Mouse (Mus musculus): ENCODE results near the gene Sfxn2. TPM values are rescaled to one million over a fixed set of nuclear protein-coding genes. Genes with fewer than 3 reads are reported as not detected.

Sfxn2 gene
- polyA plus RNA-seq, 1 experiment from 2014 or later: 24.9 TPM

Other genes starting within 250 kb of the Sfxn2 start
- 5.0 and 6.0 TPM in 2 replicates for gene Psd, start 246.2 kb upstream of the Sfxn2 start, polyA plus RNA-seq (2015; fragmentation: Nextera tagmentation; extraction: Ambion mirVana)
- gene Fbxl15, start 245.2 kb upstream of the Sfxn2 start, polyA plus RNA-seq (2015; fragmentation: Nextera tagmentation; extraction: Ambion mirVana): 15.1 and 16.5 TPM in 2 replicates
- 177 and 188 TPM in 2 replicates for gene Cuedc2, start 234.7 kb upstream of the Sfxn2 start, polyA plus RNA-seq (2015; fragmentation: Nextera tagmentation; extraction: Ambion mirVana)
- gene Mfsd13a, start 232.2 kb upstream of the Sfxn2 start, polyA plus RNA-seq (2015; fragmentation: Nextera tagmentation; extraction: Ambion mirVana): 3.3 and 4.3 TPM in 2 replicates
- gene 2310034G01Rik, start 223.1 kb upstream of the Sfxn2 start, polyA plus RNA-seq (2015; fragmentation: Nextera tagmentation; extraction: Ambion mirVana): 1.5 and 2.3 TPM in 2 replicates
- gene Actr1a, start 177.6 kb upstream of the Sfxn2 start, polyA plus RNA-seq (2015; fragmentation: Nextera tagmentation; extraction: Ambion mirVana): 139 and 160 TPM in 2 replicates
- 38.5 and 39.3 TPM in 2 replicates for gene Sufu, start 176.5 kb upstream of the Sfxn2 start, polyA plus RNA-seq (2015; fragmentation: Nextera tagmentation; extraction: Ambion mirVana)
- 16.7 and 17.6 TPM in 2 replicates for gene Trim8, start 71.7 kb upstream of the Sfxn2 start, polyA plus RNA-seq (2015; fragmentation: Nextera tagmentation; extraction: Ambion mirVana)
- 192 and 193 TPM in 2 replicates for gene Arl3, start 167 bp upstream of the Sfxn2 start, polyA plus RNA-seq (2015; fragmentation: Nextera tagmentation; extraction: Ambion mirVana)
- gene Wbp1l, start 25.7 kb downstream of the Sfxn2 start, polyA plus RNA-seq (2015; fragmentation: Nextera tagmentation; extraction: Ambion mirVana): 41.9 and 42.5 TPM in 2 replicates
- gene Cyp17a1, start 99.8 kb downstream of the Sfxn2 start, polyA plus RNA-seq (2015; fragmentation: Nextera tagmentation; extraction: Ambion mirVana): not detected in 2 replicates
- 14.6 and 17.4 TPM in 2 replicates for gene Borcs7, start 116.5 kb downstream of the Sfxn2 start, polyA plus RNA-seq (2015; fragmentation: Nextera tagmentation; extraction: Ambion mirVana)
- 36.6 and 43.3 TPM in 2 replicates for gene As3mt, start 134.1 kb downstream of the Sfxn2 start, polyA plus RNA-seq (2015; fragmentation: Nextera tagmentation; extraction: Ambion mirVana)
- gene Cnnm2, start 188.2 kb downstream of the Sfxn2 start, polyA plus RNA-seq (2015; fragmentation: Nextera tagmentation; extraction: Ambion mirVana): 3.4 and 4.6 TPM in 2 replicates